9 mouse cellular contexts compared by ENCODE assay signal in the genomic region with DNA sequence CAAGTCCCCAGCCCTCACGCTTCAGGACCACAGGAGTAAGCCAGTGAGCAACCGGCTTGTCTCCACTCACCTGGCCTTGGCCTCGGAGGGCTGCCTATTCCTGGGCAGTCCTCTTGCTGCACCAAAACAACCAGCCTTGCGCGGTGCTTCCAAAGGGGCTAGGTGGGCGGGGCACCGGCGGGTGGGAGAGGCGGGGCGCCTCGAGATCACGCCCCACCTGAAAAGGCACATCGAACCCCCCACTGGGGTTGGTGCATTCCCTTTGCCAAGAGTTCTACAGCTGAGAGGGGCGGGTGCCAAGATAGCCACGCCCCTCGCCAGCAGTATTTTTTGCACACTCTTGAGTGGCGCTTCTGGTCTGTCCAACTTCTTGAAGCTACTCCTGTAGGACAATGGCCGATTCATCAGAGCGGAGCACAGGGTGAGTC. TPM values are rescaled to one million over a fixed set of nuclear protein-coding genes. Genes with fewer than 3 reads are reported as not detected.
DNase-seq lines count a peak whose midpoint lies in the region; ATAC-seq and TF ChIP-seq lines count a peak whose summit lies in the region.
"Had no signal": no experiment of that assay in that cellular context is flagged by ENCODE, and none has a peak within 500 bp of the region (broad histone marks: within the 10 kb centered on the region; RNA-seq: fewer than 3 reads in every experiment).

No protein-coding gene starts in this region.

- peak overlapping the region; percentile 53 for H3K4me2 ChIP-seq in heart, embryonic 12.5 days
- H3K4me2 ChIP-seq in embryonic facial prominence, embryonic 13.5 days, result peak overlapping the region; percentile 54

- H3K27ac ChIP-seq in heart, embryonic 12.5 days (ENCODE audit: poor library complexity, severe bottlenecking), result no peak overlapping the region
- no peak overlapping the region for H3K27ac ChIP-seq in embryonic facial prominence, embryonic 13.5 days
- no peak overlapping the region for H3K27ac ChIP-seq in left cerebral cortex, adult 2 months

- no peak overlapping the region for H3K9ac ChIP-seq in heart, embryonic 12.5 days
- H3K9ac ChIP-seq in embryonic facial prominence, embryonic 13.5 days, result 0 out of 2 replicates have a peak overlapping the region, but pooled peaks have one; percentile 40

- H3K4me1 ChIP-seq in heart, embryonic 12.5 days (replicated peaks), result peaks cover 7% of the 10 kb centered on the region
- peaks cover 7% of the 10 kb centered on the region for H3K4me1 ChIP-seq in embryonic facial prominence, embryonic 13.5 days

- TF ChIP-seq CTCF in left cerebral cortex, adult 2 months (IDR thresholded peaks at IDR 0.05), result no peak

- intact Hi-C loops in heart, postnatal 10 days (cut with DNase I), result no loop called here
- intact Hi-C loops in left cerebral cortex, adult 2 months (cut with DNase I), result no loop called here

- ATAC-seq in heart, embryonic 12.5 days (ENCODE audit: insufficient number of reproducible peaks, low FRiP score), result peak; percentile 56; the same call in 1 of the 2 replicates
- ATAC-seq in embryonic facial prominence, embryonic 13.5 days (ENCODE audit: insufficient number of reproducible peaks, insufficient read depth, low FRiP score, low TSS enrichment, low read depth), result peak; percentile 17; the same call in 1 of the 2 replicates

- WGBS in heart, embryonic 12.5 days, result 6% methylated on average over 19 of the region's 19 CpGs
- 5% methylated on average over 19 of the region's 19 CpGs for WGBS in embryonic facial prominence, embryonic 13.5 days

- no peaks in the 10 kb centered on the region for H3K9me3 ChIP-seq in heart, embryonic 12.5 days (replicated peaks)
- H3K9me3 ChIP-seq in embryonic facial prominence, embryonic 13.5 days, result no peaks in the 10 kb centered on the region

- H3K27me3 ChIP-seq in heart, embryonic 12.5 days (replicated peaks), result peaks cover 13% of the 10 kb centered on the region
- H3K27me3 ChIP-seq in embryonic facial prominence, embryonic 13.5 days, result peaks cover 14% of the 10 kb centered on the region
- H3K27me3 ChIP-seq: CH12.LX had no signal

- no peak for DNase-seq in heart, postnatal 10 days
- peak; percentile 44 for DNase-seq in kidney, postnatal 10 days
- DNase-seq in lung, postnatal 36 days, result peak; percentile 37
- DNase-seq in left cerebral cortex, adult 2 months (ENCODE audit: extremely low spot score in 1 of 2, low spot score in 2 of 2), result no peak
- DNase-seq in cerebellum, adult 11-12 months, result no peak
- no peak for DNase-seq in gastrocnemius, postnatal 25 days

- peak overlapping the region; percentile 11 for H3K4me3 ChIP-seq in heart, embryonic 12.5 days
- peak overlapping the region; percentile 11; the same call in 1 of the 2 replicates for H3K4me3 ChIP-seq in embryonic facial prominence, embryonic 13.5 days
- no peak overlapping the region for H3K4me3 ChIP-seq in left cerebral cortex, adult 2 months

- no peaks in the 10 kb centered on the region for H3K36me3 ChIP-seq in heart, embryonic 12.5 days
- no peaks in the 10 kb centered on the region for H3K36me3 ChIP-seq in embryonic facial prominence, embryonic 13.5 days

RNA-seq across cellular contexts. Expression of a gene that starts 16.2 kb away (rescaled TPM):
- 1.6 and 2.1 TPM in 2 replicates for polyA plus RNA-seq in heart, embryonic 12.5 days (2016; fragmentation: Nextera tagmentation; extraction: Ambion mirVana)
- total RNA-seq in heart, postnatal 10 days (2021), result 1 to 10 TPM; 1.3 to 2.4 TPM
- 4.3 and 5.5 TPM in 2 replicates for polyA plus RNA-seq in embryonic facial prominence, embryonic 13.5 days (2015; fragmentation: Nextera tagmentation; extraction: Ambion mirVana)
- total RNA-seq in left cerebral cortex, adult 2 months (2021), result 100 to 1,000 TPM; 184 TPM
- total RNA-seq in gastrocnemius, postnatal 25 days (2021), result not detected

RNA-seq across cellular contexts. Expression of a gene that starts 40.1 kb away (rescaled TPM):
- 3.4 and 3.7 TPM in 2 replicates for polyA plus RNA-seq in heart, embryonic 12.5 days (2016; fragmentation: Nextera tagmentation; extraction: Ambion mirVana)
- total RNA-seq in heart, postnatal 10 days (2021), result 10 to 100 TPM; 12.0 to 12.2 TPM
- 0.63 and 0.89 TPM in 2 replicates for polyA plus RNA-seq in embryonic facial prominence, embryonic 13.5 days (2015; fragmentation: Nextera tagmentation; extraction: Ambion mirVana)
- under 1 TPM; 0.68 to 0.79 TPM for total RNA-seq in left cerebral cortex, adult 2 months (2021)
- 1 to 10 TPM; 1.5 to 3.8 TPM for total RNA-seq in gastrocnemius, postnatal 25 days (2021)

RNA-seq across cellular contexts. Expression of a gene that starts 52.7 kb away (rescaled TPM):
- 2.0 and 2.4 TPM in 2 replicates for polyA plus RNA-seq in heart, embryonic 12.5 days (2016; fragmentation: Nextera tagmentation; extraction: Ambion mirVana)
- total RNA-seq in heart, postnatal 10 days (2021), result 1 to 10 TPM; 5.1 to 5.4 TPM
- 0.89 TPM in 1 of 2 replicates, not detected in the other for polyA plus RNA-seq in embryonic facial prominence, embryonic 13.5 days (2015; fragmentation: Nextera tagmentation; extraction: Ambion mirVana)
- total RNA-seq in left cerebral cortex, adult 2 months (2021), result 1 to 10 TPM; 1.2 to 4.7 TPM
- total RNA-seq in gastrocnemius, postnatal 25 days (2021), result 1 to 10 TPM in 1 of 2 experiments, under 1 TPM in 1; 0.49 to 2.7 TPM

Comparison
In these comparisons a context has a peak if more than half of its experiments do, and no peak if none do; other contexts are left out.
1. DNase-seq: peak in kidney, postnatal 10 days (single experiment) and lung, postnatal 36 days (single experiment); none in heart, postnatal 10 days (0 of 2), left cerebral cortex, adult 2 months (0 of 2), cerebellum, adult 11-12 months (single experiment) and gastrocnemius, postnatal 25 days (single experiment).
2. RNA of a gene that starts 16.2 kb away (total RNA-seq): 184 TPM in left cerebral cortex, adult 2 months; 1.3 to 2.4 TPM in heart, postnatal 10 days and not detected in gastrocnemius, postnatal 25 days; every median in the first group is over 10 times any median in the second.